Mouse (Mus musculus) ovary, postnatal 10 days (tissue): ENCODE data around the gene Akap3.
A peak's percentile ranks its signal among the peaks of the same experiment; 100 is the strongest.

Experiments used
- DNase-seq: peaks from one replicate; pipeline ENCODE4 v3.0.0; 2022; ENCODE audit warnings: low spot score

Gene Akap3

DNA sequence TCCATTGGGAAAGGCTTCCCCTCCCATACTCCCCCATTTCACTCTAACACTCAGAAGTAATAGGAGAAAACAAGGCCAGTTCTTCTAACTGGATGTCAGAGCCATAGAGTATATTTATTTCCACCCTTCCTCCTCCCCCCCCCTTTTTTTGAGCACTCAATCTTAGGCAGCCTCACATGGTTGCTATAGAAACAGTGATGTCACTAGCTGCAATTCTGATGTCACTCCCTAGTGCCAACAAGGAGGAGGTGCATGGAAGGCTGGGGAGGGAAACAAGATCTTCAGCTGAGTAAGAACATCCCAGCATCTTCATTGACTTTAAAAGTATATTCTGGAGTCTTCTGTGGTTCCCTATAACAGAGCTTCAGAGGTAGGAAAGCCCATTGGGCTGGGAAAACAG is at the start of gene Akap3:
Gene Akap3, plus strand, starts transcription at position 218 of the 400 bp plus-strand sequence.
- no peak for DNase-seq

GRCm38 (mm10) chr6:126806783-126807182 is 46.1 kb upstream of the Akap3 start:
- no peak for DNase-seq

DNA sequence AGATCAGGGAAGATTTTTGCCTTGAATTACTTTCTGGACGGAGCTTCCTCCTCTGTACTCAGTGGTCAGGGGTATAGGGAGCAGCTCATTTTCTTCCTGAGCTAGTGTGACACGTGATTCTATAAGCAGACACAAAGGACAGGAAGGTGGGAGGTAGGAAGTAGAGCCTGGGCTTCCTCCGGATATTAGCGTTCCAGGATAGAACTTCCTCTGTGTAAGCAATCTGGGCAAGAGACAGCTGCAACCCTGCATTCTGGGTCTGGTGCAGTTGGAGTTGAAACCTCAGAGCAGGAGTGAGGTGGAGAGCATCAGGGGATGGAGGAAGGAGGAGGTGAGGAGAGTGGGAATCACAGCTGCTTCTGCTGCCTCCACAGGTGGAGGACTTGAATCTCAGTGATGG is 44.8 kb upstream of the Akap3 start:
- no peak for DNase-seq

- no peak for DNase-seq
Observed at GRCm38 (mm10) chr6:126808561-126808960, 44.3 kb upstream of the Akap3 start.

DNA sequence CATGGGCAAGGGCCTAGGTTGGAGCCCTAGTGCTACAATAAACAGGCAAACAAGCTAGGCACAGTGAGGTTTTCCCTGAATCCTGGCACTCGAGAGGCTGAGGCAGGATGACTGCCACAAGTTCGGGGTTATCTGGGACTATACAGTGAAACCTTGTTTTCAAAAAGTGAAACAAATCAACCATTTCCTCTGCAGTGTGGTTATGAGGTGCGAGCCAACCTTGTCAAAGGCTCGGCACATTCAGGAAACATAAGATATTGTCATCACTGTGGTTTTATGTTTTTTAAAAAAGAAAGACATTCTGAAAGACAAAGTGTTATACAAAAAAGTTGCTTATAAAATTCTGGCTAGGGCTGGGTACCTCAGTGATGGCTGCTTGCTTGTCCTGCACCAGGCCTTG is 41.4 kb upstream of the Akap3 start:
- DNase-seq: no peak

DNA sequence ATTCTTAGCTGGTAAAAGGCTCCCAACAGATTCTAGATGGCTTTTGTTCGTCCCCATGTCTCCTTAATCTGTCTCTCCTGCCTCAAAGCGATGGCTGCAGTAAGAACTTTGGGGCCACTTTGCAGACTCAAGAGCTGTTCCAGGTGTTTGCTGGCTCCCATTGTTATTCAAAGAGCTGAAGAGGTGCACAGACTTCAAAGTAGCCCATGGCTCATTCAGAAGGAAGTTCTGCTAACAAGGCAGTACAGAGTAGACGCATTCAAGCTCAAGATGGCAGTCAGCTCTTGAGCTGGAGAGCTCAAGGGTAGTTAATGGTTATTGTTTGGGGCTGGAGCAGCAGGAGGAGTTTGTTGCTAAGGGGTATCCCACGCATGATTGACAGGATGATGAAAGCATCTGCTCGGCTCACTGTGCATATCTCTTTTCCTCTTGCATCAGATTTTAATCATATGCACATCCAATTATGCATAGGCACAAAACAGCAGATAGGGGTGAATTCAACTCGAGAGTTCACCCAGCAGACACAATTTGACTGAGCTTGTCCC is 37.6 kb upstream of the Akap3 start:
- no peak for DNase-seq

DNA sequence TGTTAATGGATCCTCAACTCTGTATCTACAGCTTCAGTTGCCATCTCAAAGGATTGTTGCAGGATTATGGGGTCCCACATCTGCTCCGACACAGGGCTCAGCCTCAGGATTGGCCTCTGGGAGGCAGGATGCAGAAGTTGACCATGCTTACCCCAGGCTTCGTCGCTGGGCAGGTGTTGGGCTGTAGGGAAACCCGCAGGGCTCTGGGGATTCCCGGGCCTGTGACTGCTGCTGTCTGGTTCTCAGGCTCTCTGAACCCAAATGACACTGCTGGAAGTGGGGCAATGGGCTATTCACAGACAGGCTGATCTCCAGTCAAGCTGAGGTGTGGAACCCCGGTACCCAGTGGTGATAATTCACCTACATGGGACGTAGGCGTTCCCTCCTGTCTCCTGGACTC is 36.6 kb upstream of the Akap3 start:
- no peak for DNase-seq

- no peak for DNase-seq
Observed at GRCm38 (mm10) chr6:126823087-126823486, 29.8 kb upstream of the Akap3 start.

DNA sequence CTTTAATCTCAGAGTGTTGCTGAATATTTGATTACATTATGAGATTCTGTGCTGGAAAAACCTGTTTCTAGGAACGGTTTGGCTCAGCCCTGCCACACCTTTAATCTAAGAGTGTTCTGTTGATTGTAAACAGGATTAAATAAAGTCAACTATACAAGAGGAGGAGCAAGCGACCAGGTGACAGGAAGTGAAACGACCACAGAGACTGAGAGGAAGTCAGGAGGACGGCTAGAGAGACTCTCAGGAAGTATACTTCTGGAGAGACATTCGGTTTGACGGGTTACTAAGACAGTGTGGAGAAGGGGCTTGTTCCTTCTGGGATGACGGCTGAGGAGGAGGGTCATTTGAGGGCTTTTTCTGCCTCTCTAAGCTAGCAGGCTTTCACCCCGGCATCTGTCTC is 16.3 kb upstream of the Akap3 start:
- no peak for DNase-seq

- DNase-seq: peak; percentile 94
Observed at GRCm38 (mm10) chr6:126848712-126849704, 3.9 kb upstream of the Akap3 start, which contains the start of gene Ndufa9. Gene Ndufa9, minus strand, starts transcription at chr6:126849136.

DNA sequence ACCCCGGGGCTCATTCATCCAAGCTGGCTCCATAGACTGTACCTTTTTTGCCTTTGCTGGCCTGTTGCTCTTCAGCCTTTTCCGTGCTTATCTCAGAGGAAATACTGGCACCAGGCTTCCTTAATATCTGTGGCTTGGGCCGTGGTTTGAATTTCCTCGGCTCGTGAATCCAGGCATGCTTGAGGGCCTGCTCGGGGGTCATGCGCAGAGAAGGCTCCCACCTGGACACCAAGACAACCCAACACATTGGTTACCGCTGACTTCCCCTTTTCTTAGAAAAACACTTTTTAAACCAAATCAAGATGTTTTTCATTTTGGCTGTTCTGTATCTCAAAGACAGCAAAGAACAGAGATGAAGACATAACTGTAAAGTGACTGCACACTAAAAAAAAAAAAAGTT is 24.2 kb downstream of the Akap3 start:
- DNase-seq: no peak

DNA sequence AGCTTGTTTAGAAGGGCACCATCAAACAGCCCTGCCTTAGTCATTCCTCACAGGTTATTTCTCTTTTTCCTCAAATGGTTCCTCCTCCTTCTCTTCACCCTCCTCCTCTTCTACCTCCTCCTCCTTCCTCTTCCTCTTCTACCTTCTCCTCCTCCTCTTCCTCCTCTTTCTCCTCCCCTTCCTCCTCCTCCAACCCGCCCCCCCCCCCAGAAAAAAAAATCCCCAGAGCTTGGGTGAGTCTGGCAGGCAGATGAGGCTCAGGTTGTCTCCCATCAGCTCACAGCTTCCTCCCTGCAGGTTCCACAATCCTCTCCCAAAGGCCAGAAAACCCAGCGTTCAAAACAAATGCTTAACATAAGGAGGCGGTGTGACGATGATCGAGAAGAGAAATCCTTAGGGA is 54.5 kb downstream of the Akap3 start:
- no peak for DNase-seq

GRCm38 (mm10) chr6:126907876-126908275 is 55.0 kb downstream of the Akap3 start:
- no peak for DNase-seq

DNA sequence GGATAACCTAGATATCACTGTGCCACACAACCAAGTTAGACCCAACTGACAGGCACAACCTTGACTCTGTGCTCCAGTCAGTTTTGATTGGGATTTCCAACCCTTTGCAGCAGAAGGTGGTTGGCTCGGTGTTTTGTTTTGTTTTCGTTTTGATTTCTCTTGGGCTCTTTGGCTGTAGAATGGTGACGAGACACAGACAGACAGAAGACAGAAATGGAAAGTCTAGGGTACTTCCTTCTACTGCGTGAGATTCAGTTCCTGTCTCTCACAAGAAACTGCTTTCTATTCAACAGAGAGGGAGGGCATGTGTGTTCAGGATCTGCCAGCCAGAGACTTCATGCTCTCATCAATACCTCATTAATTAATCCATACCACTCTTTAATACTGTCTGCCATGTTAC is 57.8 kb downstream of the Akap3 start:
- no peak for DNase-seq

GRCm38 (mm10) chr6:126914928-126915327 is 62.0 kb downstream of the Akap3 start:
- no peak for DNase-seq

GRCm38 (mm10) chr6:126921111-126921881 is 68.4 kb downstream of the Akap3 start, which contains the start of gene Dyrk4:
Gene Dyrk4, minus strand, starts transcription at chr6:126921839.
- no peak for DNase-seq
